Mouse (Mus musculus) liver, embryonic 14.5 days (tissue): ENCODE measurements around the gene Celf1. TPM values are rescaled to one million over a fixed set of nuclear protein-coding genes. Genes with fewer than 3 reads are reported as not detected.
A peak's percentile ranks its signal among the peaks of the same experiment; 100 is the strongest.

Experiments
- ATAC-seq: fragments of 200-750 bp; cut with Nextera tagmentation; 2 replicates; pipeline ENCODE4 v1.8.0; 2017; ENCODE audit warnings: moderate number of reproducible peaks, mild to moderate bottlenecking, moderate library complexity; ENCODE audit not compliant: insufficient read depth
- DNase-seq, 3 experiments: peaks; one replicate each; pipeline ENCODE4 v3.0.0-alpha.2; 2012 to 2013; ENCODE audit warnings: low read depth in 3 of 3, low spot score in 3 of 3
- H3K27ac ChIP-seq: fragments of 300-500 bp; sonication (generic); 2 replicates; pipeline ENCODE4 v1.5.1; 2014; ENCODE audit warnings: moderate library complexity, mild to moderate bottlenecking, control low read depth, inconsistent platforms
- H3K27me3 ChIP-seq: fragments of 300-500 bp; sonication (generic); 2 replicates; pipeline ENCODE4 v1.6.1; 2014; ENCODE audit warnings: mild to moderate bottlenecking, low read length, moderate library complexity; ENCODE audit not compliant: control insufficient read depth, insufficient read depth
- H3K36me3 ChIP-seq: fragments of 300-500 bp; sonication (generic); replicated peaks from 2 replicates; pipeline ENCODE4 v1.6.1; 2014; ENCODE audit warnings: low read depth; ENCODE audit not compliant: control insufficient read depth, insufficient read depth
- H3K4me1 ChIP-seq, 2 experiments: fragments of 200-500 bp in 1 of 2; fragments of 300-500 bp in 1 of 2; sonication (generic) in 1 of 2; replicated peaks; 2 replicates each; pipeline ENCODE4 v1.6.1; 2012 to 2014; ENCODE audit warnings: antibody characterized with exemption in 1 of 2, inconsistent platforms in 1 of 2, low read length in 1 of 2; ENCODE audit not compliant: control insufficient read depth in 2 of 2, insufficient read depth in 2 of 2
- H3K4me2 ChIP-seq: fragments of 300-500 bp; sonication (generic); 2 replicates; pipeline ENCODE4 v1.6.1; 2014; ENCODE audit warnings: low read depth, mild to moderate bottlenecking, control low read depth, moderate library complexity
- H3K4me3 ChIP-seq, 2 experiments: fragments of 200-500 bp in 1 of 2; fragments of 300-500 bp in 1 of 2; sonication (generic) in 1 of 2; 2 replicates each; pipeline ENCODE4 v1.5.1; 2012 to 2014; ENCODE audit warnings: low read depth in 2 of 2, low read length in 2 of 2, mild to moderate bottlenecking in 2 of 2, control low read depth in 1 of 2, inconsistent platforms in 1 of 2, moderate library complexity in 1 of 2; ENCODE audit not compliant: insufficient read depth in 1 of 2
- H3K9ac ChIP-seq: fragments of 300-500 bp; sonication (generic); replicated peaks from 2 replicates; pipeline ENCODE4 v1.6.1; 2014; ENCODE audit warnings: mild to moderate bottlenecking, control low read depth, moderate library complexity
- H3K9me3 ChIP-seq: fragments of 300-500 bp; sonication (generic); 2 replicates; pipeline ENCODE4 v1.6.1; 2016; ENCODE audit warnings: low read length, mixed read lengths; ENCODE audit not compliant: control insufficient read depth
- CTCF ChIP-seq: IDR thresholded peaks from 2 replicates; pipeline ENCODE4 v1.5.1; 2016; ENCODE audit warnings: antibody characterized with exemption, low read depth, control low read depth
- EP300 ChIP-seq: IDR thresholded peaks from 2 replicates; pipeline ENCODE4 v1.6.1; 2016; ENCODE audit warnings: antibody characterized with exemption, low read depth
- WGBS: fragments of 180-500 bp; shearing (Covaris S2); extraction: QIAGEN DNeasy Blood & Tissue Kit; methylation state at CpG from one replicate; pipeline ENCODE4 v1.1.7; 2014; ENCODE audit not compliant: insufficient replicate concordance; 5-methylcytosine and 5-hydroxymethylcytosine counted together
- polyA plus RNA-seq, 2 experiments: library from polyadenylated mRNA; depleted of rRNA in 1 of 2; stranded (reverse) in 1 of 2; unstranded in 1 of 2; fragments of >200 nt; fragmentation: Nextera tagmentation in 1 of 2; extraction: Ambion mirVana in 1 of 2; gene quantifications; 2 replicates each; pipeline versions ENCODE4 v1.2.1 to v1.2.3; 2012 to 2014

Celf1 gene
- polyA plus RNA-seq, 2 experiments, result 33.5 to 37.9 TPM

DNA sequence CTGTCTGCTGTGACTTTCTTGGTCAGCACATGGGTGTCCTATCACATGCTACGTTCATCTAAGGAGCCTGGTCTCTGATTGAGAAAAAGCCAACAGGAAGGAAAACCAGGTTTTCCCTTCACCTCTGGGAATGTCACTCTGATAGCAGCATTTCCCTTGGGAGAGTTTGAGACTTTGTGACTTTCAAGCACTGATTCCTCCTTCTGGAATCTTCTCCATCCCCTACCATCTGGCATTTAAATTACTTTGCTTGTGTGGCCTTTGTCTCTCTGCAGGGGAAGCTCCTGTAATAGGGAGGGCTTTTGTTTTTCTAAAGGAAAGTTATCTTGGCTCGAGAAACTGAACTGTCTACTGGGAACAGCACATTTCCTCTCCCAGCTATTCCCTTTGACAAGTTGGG lies 82.9 kb downstream of the Celf1 start:
- no peaks in the 10 kb centered on the region for H3K27me3 ChIP-seq
- peaks cover 19% of the 10 kb centered on the region for H3K36me3 ChIP-seq
- peaks cover 28 to 32% of the 10 kb centered on the region in 2 experiments for H3K4me1 ChIP-seq
- H3K9ac ChIP-seq, result no peak overlapping the region
- H3K4me2 ChIP-seq, result no peak overlapping the region
- 64% methylated on average over 2 of the region's 2 CpGs for WGBS
- TF ChIP-seq CTCF, result no peak
- no peak for TF ChIP-seq EP300
- no peaks in the 10 kb centered on the region for H3K9me3 ChIP-seq
- no peak overlapping the region; the same call in 1 of the 2 replicates for H3K27ac ChIP-seq
- DNase-seq (no peak), ATAC-seq (no peak)
- H3K4me3 ChIP-seq, result no peak overlapping the region

DNA sequence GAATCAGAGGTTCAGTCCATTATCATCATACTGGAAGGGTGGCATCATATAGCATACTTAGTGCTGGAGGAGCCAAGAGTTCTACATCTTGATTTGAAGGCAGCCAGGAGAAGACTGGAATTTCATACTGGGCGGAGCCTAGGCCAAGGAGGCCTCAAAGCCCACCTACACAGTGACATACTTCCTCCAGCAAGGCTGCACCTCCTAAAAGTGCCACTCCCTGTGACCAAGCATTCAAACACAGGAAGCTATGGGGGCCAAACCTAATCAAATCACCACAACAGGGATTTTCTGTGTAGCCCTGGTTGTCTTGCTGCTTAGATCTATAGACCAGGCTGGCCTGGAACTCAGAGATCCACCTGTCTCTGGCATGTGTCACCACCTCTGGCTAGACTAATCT lies 83.8 kb downstream of the Celf1 start:
- Histone ChIP-seq H3K4me2 (0 out of 2 replicates have a peak overlapping the region, but pooled peaks have one; percentile 82), H3K9me3 (no peaks in the 10 kb centered on the region), H3K4me3 (no peak overlapping the region), H3K36me3 (peaks cover 19% of the 10 kb centered on the region), H3K27ac (peak overlapping the region; percentile 33), H3K4me1 (peaks cover 36 to 39% of the 10 kb centered on the region in 2 experiments), H3K9ac (no peak overlapping the region), H3K27me3 (no peaks in the 10 kb centered on the region)
- DNase-seq, result peak in 1 of 3 experiments; percentile 49
- ATAC-seq, result 0 out of 2 replicates have a peak, but pooled peaks have one; percentile 11
- TF ChIP-seq EP300 (no peak), CTCF (no peak)
- WGBS, result 79% methylated on average over 1 of the region's 1 CpGs

DNA sequence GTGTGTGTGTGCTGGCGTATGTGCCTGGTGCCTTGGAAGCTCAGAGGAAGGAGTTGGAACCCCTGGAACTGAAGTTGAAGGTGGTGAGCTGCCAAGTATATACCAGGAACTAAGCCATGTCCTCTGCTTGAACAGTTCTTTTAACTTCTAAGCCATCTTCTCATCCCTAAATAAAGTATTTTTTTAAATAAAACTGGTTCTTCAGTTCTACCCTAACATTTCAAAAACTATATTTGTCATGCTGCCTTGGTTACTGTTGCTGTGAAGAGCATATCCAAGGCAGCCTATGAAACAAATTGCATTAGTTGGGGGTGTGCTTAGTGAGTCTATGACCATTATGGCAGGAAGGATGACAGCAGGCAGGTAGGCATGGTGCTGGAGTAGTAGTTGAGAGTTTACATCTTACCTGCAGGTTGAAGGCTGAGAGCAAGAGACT lies 84.9 kb downstream of the Celf1 start:
- H3K4me2 ChIP-seq, result peak overlapping the region; percentile 82
- DNase-seq, result no peak
- 91% methylated on average over 1 of the region's 1 CpGs for WGBS
- H3K36me3 ChIP-seq, result peaks cover 16% of the 10 kb centered on the region
- no peaks in the 10 kb centered on the region for H3K9me3 ChIP-seq
- peak overlapping the region; percentile 63 for H3K9ac ChIP-seq
- TF ChIP-seq EP300 (no peak), CTCF (no peak)
- no peaks in the 10 kb centered on the region for H3K27me3 ChIP-seq
- peak overlapping the region; percentile 49 to 59 for H3K4me3 ChIP-seq
- peaks cover 39 to 40% of the 10 kb centered on the region in 2 experiments for H3K4me1 ChIP-seq
- peak overlapping the region; percentile 41 for H3K27ac ChIP-seq
- no peak for ATAC-seq

DNA sequence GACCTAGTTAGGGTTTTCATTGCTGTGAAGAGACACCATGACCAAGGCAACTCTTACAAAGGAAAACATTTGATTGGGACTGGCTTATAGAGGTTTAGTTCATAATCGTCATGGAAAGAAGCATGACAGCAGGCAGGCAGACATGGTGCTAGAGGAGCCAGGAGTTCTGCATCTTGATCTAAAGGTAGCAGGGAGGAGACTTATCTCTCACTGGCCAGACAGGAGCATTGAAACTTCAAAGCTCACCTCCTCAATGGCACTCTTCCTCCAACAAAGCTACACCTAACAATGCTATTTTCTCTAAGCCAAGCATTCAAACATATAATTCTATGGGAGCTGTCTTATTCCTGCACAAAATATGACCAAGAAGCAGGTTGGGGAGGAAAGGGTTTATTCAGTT lies 86.3 kb downstream of the Celf1 start:
- TF ChIP-seq EP300 (peak; percentile 56; the same call in 1 of the 2 replicates), CTCF (no peak)
- Histone ChIP-seq H3K4me2 (peak overlapping the region; percentile 82), H3K4me1 (peaks cover 40 to 41% of the 10 kb centered on the region in 2 experiments), H3K9me3 (no peaks in the 10 kb centered on the region), H3K27me3 (no peaks in the 10 kb centered on the region), H3K9ac (peak overlapping the region; percentile 59), H3K27ac (peak overlapping the region; percentile 68), H3K4me3 (peak overlapping the region; percentile 59 to 85), H3K36me3 (peaks cover 11% of the 10 kb centered on the region)
- DNase-seq, result peak; percentile 35 to 52 (median 51)
- WGBS, result 5% methylated on average over 1 of the region's 1 CpGs
- ATAC-seq, result peak; percentile 76

GRCm38 (mm10) chr2:91027391-91028214 lies 87.4 kb downstream of the Celf1 start:
- Histone ChIP-seq H3K9ac (peak overlapping the region; percentile 59), H3K4me1 (peaks cover 40 to 41% of the 10 kb centered on the region in 2 experiments), H3K4me2 (peak overlapping the region; percentile 82), H3K36me3 (peaks cover 11% of the 10 kb centered on the region), H3K9me3 (no peaks in the 10 kb centered on the region), H3K4me3 (peak overlapping the region; percentile 59 to 85), H3K27ac (peak overlapping the region; percentile 68), H3K27me3 (no peaks in the 10 kb centered on the region)
- ATAC-seq (peak; percentile 74), DNase-seq (peak; percentile 52 to 73 (median 64))
- TF ChIP-seq CTCF, result no peak
- TF ChIP-seq EP300, result peak; percentile 85
- WGBS, result 29% methylated on average over 9 of the region's 9 CpGs
